In the genomic region with DNA sequence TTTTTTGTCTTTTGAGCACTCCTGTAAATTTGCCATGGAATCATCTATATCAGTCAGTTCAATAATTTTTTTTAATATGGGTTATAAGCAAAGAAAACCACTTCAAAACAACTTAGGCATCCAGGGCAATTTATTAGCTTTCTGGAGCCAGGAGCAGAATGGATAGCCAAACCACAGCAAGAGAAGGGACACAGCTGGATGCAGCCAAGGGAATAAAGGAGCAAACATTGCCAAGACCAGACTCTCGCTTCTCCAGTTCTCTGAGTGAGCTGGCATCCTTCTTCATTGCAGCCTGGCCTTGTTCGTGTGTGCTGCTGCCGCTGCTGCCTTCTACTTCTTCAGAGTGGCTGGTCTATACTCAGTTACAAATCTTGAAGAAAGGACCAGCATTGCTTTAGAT, we compare ENCODE assay signal across 12 mouse cellular contexts.
DNase-seq lines count a peak whose midpoint lies in the region; ATAC-seq and TF ChIP-seq lines count a peak whose summit lies in the region.
"Had no signal": no experiment of that assay in that cellular context is flagged by ENCODE, and none has a peak within 500 bp of the region (broad histone marks: within the 10 kb centered on the region; RNA-seq: fewer than 3 reads in every experiment).

No protein-coding gene starts in this region.

- H3K4me3 ChIP-seq in intestine, embryonic 14.5 days (ENCODE audit: low read depth, low read length) = no peak overlapping the region
- no peak overlapping the region for H3K4me3 ChIP-seq in intestine, postnatal 0 days (ENCODE audit: low read depth, low read length)
- H3K4me3 ChIP-seq in forebrain, embryonic 16.5 days (replicated peaks; ENCODE audit: low read length) = no peak overlapping the region

- no peaks in the 10 kb centered on the region for H3K9me3 ChIP-seq in intestine, embryonic 14.5 days (ENCODE audit: control insufficient read depth, low read length)
- no peaks in the 10 kb centered on the region for H3K9me3 ChIP-seq in intestine, postnatal 0 days (ENCODE audit: control insufficient read depth)
- no peaks in the 10 kb centered on the region for H3K9me3 ChIP-seq in forebrain, embryonic 16.5 days (ENCODE audit: control insufficient read depth, low read length)

- DNase-seq in adrenal gland, postnatal 10 days = peak; percentile 42
- no peak for DNase-seq in adrenal gland, adult 8-10 months
- no peak for DNase-seq in intestine, embryonic 14.5 days (ENCODE audit: low spot score)
- peak; percentile 60 for DNase-seq in ovary, adult 18-20 months (ENCODE audit: low spot score)
- no peak for DNase-seq in ovary, postnatal 10 days (ENCODE audit: low spot score)
- DNase-seq in spleen, adult 12 weeks (ENCODE audit: low spot score) = no peak
- DNase-seq: cerebellum, postnatal 25 days; midbrain, embryonic 14.5 days had no signal

- 67% methylated on average over 3 of the region's 3 CpGs for WGBS in intestine, embryonic 14.5 days
- WGBS in intestine, postnatal 0 days = 77% methylated on average over 3 of the region's 3 CpGs
- WGBS in forebrain, embryonic 16.5 days = 70% methylated on average over 3 of the region's 3 CpGs

- no peak overlapping the region for H3K9ac ChIP-seq in intestine, embryonic 14.5 days (ENCODE audit: low read length)
- no peak overlapping the region for H3K9ac ChIP-seq in intestine, postnatal 0 days (ENCODE audit: low read depth, low read length)
- H3K9ac ChIP-seq in forebrain, embryonic 16.5 days (replicated peaks; ENCODE audit: low read depth, low read length) = no peak overlapping the region
- H3K9ac ChIP-seq: liver, embryonic 14.5 days had no signal

- H3K36me3 ChIP-seq in intestine, embryonic 14.5 days (ENCODE audit: control insufficient read depth, insufficient read depth, low read length) = no peaks in the 10 kb centered on the region
- H3K36me3 ChIP-seq in intestine, postnatal 0 days (ENCODE audit: control insufficient read depth, insufficient read depth) = no peaks in the 10 kb centered on the region
- H3K36me3 ChIP-seq in forebrain, embryonic 16.5 days (ENCODE audit: control insufficient read depth, insufficient read depth) = no peaks in the 10 kb centered on the region

- no peak for ATAC-seq in intestine, embryonic 14.5 days (replicated peaks; ENCODE audit: low FRiP score, low TSS enrichment, low read depth)
- no peak for ATAC-seq in intestine, postnatal 0 days
- ATAC-seq in forebrain, embryonic 16.5 days = no peak
- ATAC-seq: inflammation-experienced regulatory T-cells, adult 6 months had no signal

- H3K4me1 ChIP-seq in intestine, embryonic 14.5 days (replicated peaks; ENCODE audit: control insufficient read depth, insufficient read depth, low read length) = peaks cover 9% of the 10 kb centered on the region; the same call in 1 of the 2 replicates
- H3K4me1 ChIP-seq in intestine, postnatal 0 days (replicated peaks; ENCODE audit: control insufficient read depth, insufficient read depth, low read length) = no peaks in the 10 kb centered on the region
- H3K4me1 ChIP-seq in forebrain, embryonic 16.5 days (replicated peaks; ENCODE audit: control insufficient read depth, insufficient read depth, low read length) = no peaks in the 10 kb centered on the region

- TF ChIP-seq CTCF in intestine, postnatal 0 days (IDR thresholded peaks at IDR 0.05; ENCODE audit: low read depth) = no peak

- H3K4me2 ChIP-seq in intestine, embryonic 14.5 days (ENCODE audit: low read length) = no peak overlapping the region
- H3K4me2 ChIP-seq in intestine, postnatal 0 days (replicated peaks; ENCODE audit: low read depth) = no peak overlapping the region
- no peak overlapping the region for H3K4me2 ChIP-seq in forebrain, embryonic 16.5 days (ENCODE audit: low read length)

- no peaks in the 10 kb centered on the region for H3K27me3 ChIP-seq in intestine, embryonic 14.5 days (replicated peaks; ENCODE audit: control insufficient read depth, insufficient read depth, low read length)
- H3K27me3 ChIP-seq in intestine, postnatal 0 days (replicated peaks; ENCODE audit: control insufficient read depth, insufficient read depth, low read length) = no peaks in the 10 kb centered on the region
- no peaks in the 10 kb centered on the region for H3K27me3 ChIP-seq in forebrain, embryonic 16.5 days (replicated peaks; ENCODE audit: control insufficient read depth, insufficient read depth, low read length)

- H3K27ac ChIP-seq in intestine, embryonic 14.5 days (ENCODE audit: low read depth) = 0 out of 2 replicates have a peak overlapping the region, but pooled peaks have one; percentile 0
- no peak overlapping the region for H3K27ac ChIP-seq in intestine, postnatal 0 days (ENCODE audit: low read depth, low read length)
- no peak overlapping the region for H3K27ac ChIP-seq in forebrain, embryonic 16.5 days (ENCODE audit: low read length)
- H3K27ac ChIP-seq: liver, embryonic 14.5 days had no signal

Comparison
In these comparisons a context has a peak if more than half of its experiments do, and no peak if none do; other contexts are left out.
1. DNase-seq: peak in adrenal gland, postnatal 10 days (single experiment) and ovary, adult 18-20 months (single experiment); none in adrenal gland, adult 8-10 months (single experiment), intestine, embryonic 14.5 days (single experiment), ovary, postnatal 10 days (single experiment) and spleen, adult 12 weeks (single experiment).